Mouse (Mus musculus) heart, embryonic 14.5 days (tissue): ENCODE results near the gene 2310011J03Rik. TPM values are rescaled to one million over a fixed set of nuclear protein-coding genes. Genes with fewer than 3 reads are reported as not detected.

Source experiments
- ATAC-seq: fragments of 200-750 bp; cut with Nextera tagmentation; 2 replicates; pipeline ENCODE4 v1.8.0; 2017; ENCODE audit warnings: low read depth, moderate TSS enrichment; ENCODE audit not compliant: insufficient number of reproducible peaks, insufficient read depth, low FRiP score
- H3K27ac ChIP-seq, 2 experiments: fragments of 200-500 bp in 1 of 2; fragments of 300-500 bp in 1 of 2; sonication (generic) in 1 of 2; replicated peaks in 1 of 2; 2 replicates each; pipeline ENCODE4 v1.5.1; 2012 to 2014; ENCODE audit warnings: low read depth in 2 of 2, low read length in 2 of 2, control low read depth in 1 of 2, mild to moderate bottlenecking in 1 of 2, mixed read lengths in 1 of 2; ENCODE audit not compliant: control insufficient read depth in 1 of 2, insufficient read depth in 1 of 2
- H3K27me3 ChIP-seq: fragments of 300-500 bp; sonication (generic); 2 replicates; pipeline ENCODE4 v1.6.1; 2014; ENCODE audit warnings: mild to moderate bottlenecking, low read length, control low read depth; ENCODE audit not compliant: control insufficient read depth, insufficient read depth
- H3K36me3 ChIP-seq: fragments of 300-500 bp; sonication (generic); 2 replicates; pipeline ENCODE4 v1.6.1; 2014; ENCODE audit warnings: mild to moderate bottlenecking, control low read depth, low read length, mixed read lengths; ENCODE audit not compliant: control insufficient read depth, insufficient read depth
- H3K4me1 ChIP-seq, 2 experiments: fragments of 200-500 bp in 1 of 2; fragments of 300-500 bp in 1 of 2; sonication (generic) in 1 of 2; 2 replicates each; pipeline ENCODE4 v1.6.1; 2012 to 2014; ENCODE audit warnings: low read length in 2 of 2, control low read depth in 1 of 2, mixed read lengths in 1 of 2; ENCODE audit not compliant: control insufficient read depth in 2 of 2, insufficient read depth in 2 of 2
- H3K4me2 ChIP-seq: fragments of 300-500 bp; sonication (generic); 2 replicates; pipeline ENCODE4 v1.6.1; 2014; ENCODE audit warnings: mild to moderate bottlenecking, low read length
- H3K4me3 ChIP-seq, 2 experiments: fragments of 200-500 bp in 1 of 2; fragments of 300-500 bp in 1 of 2; sonication (generic) in 1 of 2; 2 replicates each; pipeline ENCODE4 v1.5.1; 2012 to 2014; ENCODE audit warnings: low read length in 2 of 2, mild to moderate bottlenecking in 2 of 2, control low read depth in 1 of 2, low read depth in 1 of 2, moderate library complexity in 1 of 2; ENCODE audit not compliant: control insufficient read depth in 1 of 2, insufficient read depth in 1 of 2
- H3K9ac ChIP-seq: fragments of 300-500 bp; sonication (generic); 2 replicates; pipeline ENCODE4 v1.6.1; 2014; ENCODE audit warnings: mild to moderate bottlenecking, low read length
- H3K9me3 ChIP-seq: fragments of 300-500 bp; sonication (generic); 2 replicates; pipeline ENCODE4 v1.6.1; 2016; ENCODE audit warnings: low read length, control low read depth; ENCODE audit not compliant: control insufficient read depth
- WGBS: fragments of 180-500 bp; shearing (Covaris S2); extraction: QIAGEN DNeasy Blood & Tissue Kit; methylation state at CpG from one replicate; pipeline ENCODE4 v1.1.7; 2014; 5-methylcytosine and 5-hydroxymethylcytosine counted together
- polyA plus RNA-seq: library from polyadenylated mRNA; unstranded; fragments of >200 nt; fragmentation: Nextera tagmentation; extraction: Ambion mirVana; gene quantifications from 2 replicates; pipeline ENCODE4 v1.2.1, GENCODE M21; 2014

The 2310011J03Rik gene
- polyA plus RNA-seq, 1 experiment from 2014 or later = 30.8 TPM

- peaks cover 61% of the 10 kb centered on the region for H3K36me3 ChIP-seq
- no peaks in the 10 kb centered on the region for H3K9me3 ChIP-seq
- no peak overlapping the region for H3K27ac ChIP-seq
- H3K4me3 ChIP-seq = no peak overlapping the region
- H3K4me1 ChIP-seq = peaks cover under 1% of the 10 kb centered on the region in 2 experiments; a peak in 1 of 4 replicates
- H3K4me2 ChIP-seq = no peak overlapping the region
- WGBS = 92% methylated on average over 12 of the region's 12 CpGs
- H3K9ac ChIP-seq = no peak overlapping the region
- ATAC-seq = no peak
- no peaks in the 10 kb centered on the region for H3K27me3 ChIP-seq
Observed at GRCm38 (mm10) chr10:80288097-80288496, 32.2 kb downstream of the 2310011J03Rik start.

- Histone ChIP-seq H3K4me3 (no peak overlapping the region), H3K4me1 (peaks cover 15 to 23% of the 10 kb centered on the region in 2 experiments), H3K36me3 (peaks cover 86% of the 10 kb centered on the region), H3K9ac (no peak overlapping the region), H3K27me3 (no peaks in the 10 kb centered on the region), H3K9me3 (no peaks in the 10 kb centered on the region), H3K4me2 (no peak overlapping the region), H3K27ac (no peak overlapping the region)
- WGBS = 79% methylated on average over 10 of the region's 15 CpGs
- ATAC-seq = no peak
Observed at GRCm38 (mm10) chr10:80285222-80286070, 34.9 kb downstream of the 2310011J03Rik start.

- Histone ChIP-seq H3K9ac (0 out of 2 replicates have a peak overlapping the region, but pooled peaks have one; percentile 8), H3K4me2 (no peak overlapping the region), H3K4me3 (no peak overlapping the region), H3K36me3 (peaks cover 100% of the 10 kb centered on the region), H3K9me3 (no peaks in the 10 kb centered on the region), H3K4me1 (peaks cover 15 to 23% of the 10 kb centered on the region in 2 experiments), H3K27ac (peak overlapping the region in 1 of 2 experiments; percentile 71; a peak in 2 of 4 replicates), H3K27me3 (no peaks in the 10 kb centered on the region)
- no peak for ATAC-seq
- WGBS = 76% methylated on average over 20 of the region's 20 CpGs
Observed at GRCm38 (mm10) chr10:80282481-80283441, 37.6 kb downstream of the 2310011J03Rik start.

GRCm38 (mm10) chr10:80281921-80282371, 38.4 kb downstream of the 2310011J03Rik start:
- 65% methylated on average over 8 of the region's 8 CpGs for WGBS
- Histone ChIP-seq H3K4me1 (peaks cover 15 to 23% of the 10 kb centered on the region in 2 experiments), H3K36me3 (peaks cover 100% of the 10 kb centered on the region), H3K27me3 (no peaks in the 10 kb centered on the region), H3K27ac (peak overlapping the region; percentile 50 to 71), H3K9ac (peak overlapping the region; percentile 36; the same call in 1 of the 2 replicates), H3K4me2 (no peak overlapping the region), H3K9me3 (no peaks in the 10 kb centered on the region), H3K4me3 (no peak overlapping the region)
- no peak for ATAC-seq

GRCm38 (mm10) chr10:80281304-80281703, 39.0 kb downstream of the 2310011J03Rik start:
- WGBS = 48% methylated on average over 7 of the region's 7 CpGs
- Histone ChIP-seq H3K4me1 (peaks cover 15 to 23% of the 10 kb centered on the region in 2 experiments), H3K9ac (peak overlapping the region; percentile 36; the same call in 1 of the 2 replicates), H3K4me2 (no peak overlapping the region), H3K27ac (peak overlapping the region; percentile 9 to 71), H3K36me3 (peaks cover 99% of the 10 kb centered on the region), H3K4me3 (no peak overlapping the region), H3K9me3 (no peaks in the 10 kb centered on the region), H3K27me3 (no peaks in the 10 kb centered on the region)
- no peak for ATAC-seq

- H3K4me3 ChIP-seq = no peak overlapping the region
- no peaks in the 10 kb centered on the region for H3K27me3 ChIP-seq
- no peaks in the 10 kb centered on the region for H3K9me3 ChIP-seq
- no peak overlapping the region for H3K27ac ChIP-seq
- peaks cover 15 to 23% of the 10 kb centered on the region in 2 experiments for H3K4me1 ChIP-seq
- H3K9ac ChIP-seq = no peak overlapping the region
- no peak for ATAC-seq
- H3K4me2 ChIP-seq = no peak overlapping the region
- peaks cover 99% of the 10 kb centered on the region for H3K36me3 ChIP-seq
- 92% methylated on average over 12 of the region's 12 CpGs for WGBS
Observed at GRCm38 (mm10) chr10:80279273-80279672, 41.1 kb downstream of the 2310011J03Rik start.

GRCm38 (mm10) chr10:80278390-80278789, 41.9 kb downstream of the 2310011J03Rik start:
- H3K4me2 ChIP-seq = no peak overlapping the region
- H3K9me3 ChIP-seq = no peaks in the 10 kb centered on the region
- H3K27me3 ChIP-seq = no peaks in the 10 kb centered on the region
- no peak overlapping the region for H3K4me3 ChIP-seq
- 95% methylated on average over 9 of the region's 9 CpGs for WGBS
- H3K27ac ChIP-seq = no peak overlapping the region
- H3K36me3 ChIP-seq = peaks cover 97% of the 10 kb centered on the region
- no peak overlapping the region for H3K9ac ChIP-seq
- ATAC-seq = no peak
- H3K4me1 ChIP-seq = peaks cover 15 to 23% of the 10 kb centered on the region in 2 experiments
